Mouse (Mus musculus): Measurements from ENCODE around the gene C1qtnf4. TPM values are rescaled to one million over a fixed set of nuclear protein-coding genes. Genes with fewer than 3 reads are reported as not detected.
A peak's percentile ranks its signal among the peaks of the same experiment; 100 is the strongest.

The C1qtnf4 gene
- polyA plus RNA-seq, 1 experiment, result not detected

DNA sequence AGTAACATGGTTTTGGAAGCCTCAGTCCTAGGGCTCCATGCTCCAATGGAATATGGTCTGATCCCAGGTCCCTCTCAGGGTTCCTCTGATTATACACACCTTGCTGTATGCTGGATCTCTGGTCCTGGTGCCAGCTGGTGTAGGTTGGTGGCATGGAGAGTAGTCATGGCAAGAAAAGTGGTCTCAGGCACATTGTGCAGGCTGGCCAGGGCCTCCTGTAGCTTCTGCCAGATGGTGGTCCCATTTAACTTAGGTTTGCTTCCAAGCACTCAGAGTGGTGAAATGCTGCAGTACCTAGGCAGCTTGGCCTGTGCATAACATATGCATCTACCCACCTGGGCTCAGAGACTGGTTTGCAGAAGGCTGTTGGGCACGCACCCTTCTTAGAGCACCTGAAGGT lies 35.3 kb upstream of the C1qtnf4 start:
- Histone ChIP-seq H3K27ac (ENCODE audit: insufficient read depth, low read depth, low read length) (no peak overlapping the region), H3K4me1 (ENCODE audit: control insufficient read depth, insufficient read depth, low read length) (peaks cover 11% of the 10 kb centered on the region), H3K4me3 (ENCODE audit: insufficient read depth, low read length) (no peak overlapping the region)
- TF ChIP-seq POLR2A (IDR thresholded peaks at IDR 0.05; ENCODE audit: borderline replicate concordance, low read depth, low read length) (no peak), CTCF (IDR thresholded peaks at IDR 0.05; ENCODE audit: low read depth, low read length) (no peak)

DNA sequence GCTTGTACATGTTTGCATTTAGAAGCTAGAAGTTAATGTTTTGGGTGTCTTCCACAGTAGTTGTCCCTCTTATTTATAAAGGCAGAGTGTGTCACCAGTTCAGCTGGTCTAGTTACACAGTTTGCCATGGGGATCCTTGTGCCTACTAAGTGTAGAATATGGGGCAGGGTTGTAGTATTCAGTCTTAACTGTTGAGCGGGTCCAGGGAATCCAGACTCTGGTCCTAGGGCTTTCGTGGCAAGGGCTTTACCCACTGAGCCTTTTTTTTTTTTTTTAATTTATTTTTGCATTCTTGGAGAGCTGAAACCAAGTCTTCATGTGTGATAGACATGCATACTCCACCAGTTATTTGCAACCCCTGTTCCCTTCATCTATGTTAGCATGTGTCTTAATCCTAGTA lies 24.2 kb upstream of the C1qtnf4 start:
- no peak for TF ChIP-seq CTCF (IDR thresholded peaks at IDR 0.05; ENCODE audit: low read depth, low read length)
- no peak for TF ChIP-seq POLR2A (IDR thresholded peaks at IDR 0.05; ENCODE audit: borderline replicate concordance, low read depth, low read length)
- no peak overlapping the region for H3K4me3 ChIP-seq (ENCODE audit: insufficient read depth, low read length)
- H3K4me1 ChIP-seq (ENCODE audit: control insufficient read depth, insufficient read depth, low read length), result no peaks in the 10 kb centered on the region
- no peak overlapping the region for H3K27ac ChIP-seq (ENCODE audit: insufficient read depth, low read depth, low read length)

DNA sequence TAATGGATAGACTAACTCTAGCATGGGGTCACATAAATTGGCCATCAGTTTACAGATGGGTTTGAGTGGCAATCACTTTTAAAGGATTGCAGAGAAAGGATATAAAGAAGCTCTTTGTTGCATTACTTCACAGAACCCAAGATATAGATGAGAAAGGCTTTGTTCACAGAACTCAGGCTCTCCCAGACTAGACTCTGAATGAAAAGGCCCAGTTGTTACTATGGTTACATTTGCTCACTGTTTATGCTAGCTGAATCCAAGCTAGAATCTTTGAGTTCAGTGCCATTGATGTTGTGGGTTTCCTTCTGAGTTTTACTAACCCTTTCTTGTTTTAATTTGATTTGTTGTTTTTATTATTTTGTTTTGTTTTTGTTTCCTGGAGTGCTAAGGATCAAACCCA lies 21.5 kb upstream of the C1qtnf4 start:
- no peaks in the 10 kb centered on the region for H3K4me1 ChIP-seq (ENCODE audit: control insufficient read depth, insufficient read depth, low read length)
- TF ChIP-seq POLR2A (IDR thresholded peaks at IDR 0.05; ENCODE audit: borderline replicate concordance, low read depth, low read length) (no peak), CTCF (IDR thresholded peaks at IDR 0.05; ENCODE audit: low read depth, low read length) (no peak)
- no peak overlapping the region for H3K27ac ChIP-seq (ENCODE audit: insufficient read depth, low read depth, low read length)
- H3K4me3 ChIP-seq (ENCODE audit: insufficient read depth, low read length), result no peak overlapping the region

DNA sequence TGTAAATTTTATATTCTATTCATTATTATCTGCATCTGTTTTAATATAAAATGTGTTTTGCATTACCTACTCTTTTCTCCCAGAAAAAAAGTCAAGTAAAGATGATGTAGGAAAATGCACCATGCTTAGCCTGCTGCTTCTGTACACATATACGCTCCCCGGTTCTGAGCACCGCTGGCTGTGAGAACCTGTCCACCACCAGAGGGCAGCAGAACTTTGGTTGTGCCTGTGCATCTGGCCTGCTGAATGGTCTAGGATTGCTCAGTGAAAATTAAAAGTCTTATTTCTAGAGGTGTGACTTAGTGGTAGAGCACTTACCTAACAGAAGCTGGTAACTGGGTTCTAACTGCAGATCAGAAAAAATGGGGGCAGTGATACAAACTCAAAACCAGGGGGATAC lies 19.1 kb upstream of the C1qtnf4 start:
- Histone ChIP-seq H3K4me1 (ENCODE audit: control insufficient read depth, insufficient read depth, low read length) (no peaks in the 10 kb centered on the region), H3K27ac (ENCODE audit: insufficient read depth, low read depth, low read length) (no peak overlapping the region), H3K4me3 (ENCODE audit: insufficient read depth, low read length) (no peak overlapping the region)
- TF ChIP-seq CTCF (IDR thresholded peaks at IDR 0.05; ENCODE audit: low read depth, low read length) (peak; percentile 71), POLR2A (IDR thresholded peaks at IDR 0.05; ENCODE audit: borderline replicate concordance, low read depth, low read length) (no peak)

DNA sequence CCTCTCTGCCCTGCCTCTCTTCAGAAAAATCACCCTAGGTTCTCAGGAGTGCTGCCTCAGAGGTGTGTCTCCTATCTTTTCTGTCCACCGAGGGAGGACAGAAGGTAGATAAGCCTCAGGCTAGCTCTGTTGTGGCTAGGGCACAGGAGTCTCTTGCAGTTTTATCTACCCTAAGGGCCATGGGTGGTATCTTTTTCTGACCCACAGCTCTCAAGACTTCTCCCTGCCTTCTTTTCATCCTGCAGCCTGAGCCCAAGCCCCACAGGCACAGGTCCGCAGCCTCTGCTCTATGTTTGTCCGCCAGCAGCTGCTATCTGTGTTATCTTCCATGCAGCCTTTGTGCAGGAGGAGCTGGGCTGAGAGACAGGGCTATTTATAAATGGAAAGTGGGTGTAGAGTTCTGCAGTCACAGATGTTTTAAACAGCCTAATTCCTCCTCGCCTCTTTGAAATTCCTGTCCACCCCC lies 15.5 kb upstream of the C1qtnf4 start:
- H3K4me1 ChIP-seq (ENCODE audit: control insufficient read depth, insufficient read depth, low read length), result no peaks in the 10 kb centered on the region
- TF ChIP-seq CTCF (IDR thresholded peaks at IDR 0.05; ENCODE audit: low read depth, low read length) (no peak), POLR2A (IDR thresholded peaks at IDR 0.05; ENCODE audit: borderline replicate concordance, low read depth, low read length) (no peak)
- no peak overlapping the region for H3K4me3 ChIP-seq (ENCODE audit: insufficient read depth, low read length)

DNA sequence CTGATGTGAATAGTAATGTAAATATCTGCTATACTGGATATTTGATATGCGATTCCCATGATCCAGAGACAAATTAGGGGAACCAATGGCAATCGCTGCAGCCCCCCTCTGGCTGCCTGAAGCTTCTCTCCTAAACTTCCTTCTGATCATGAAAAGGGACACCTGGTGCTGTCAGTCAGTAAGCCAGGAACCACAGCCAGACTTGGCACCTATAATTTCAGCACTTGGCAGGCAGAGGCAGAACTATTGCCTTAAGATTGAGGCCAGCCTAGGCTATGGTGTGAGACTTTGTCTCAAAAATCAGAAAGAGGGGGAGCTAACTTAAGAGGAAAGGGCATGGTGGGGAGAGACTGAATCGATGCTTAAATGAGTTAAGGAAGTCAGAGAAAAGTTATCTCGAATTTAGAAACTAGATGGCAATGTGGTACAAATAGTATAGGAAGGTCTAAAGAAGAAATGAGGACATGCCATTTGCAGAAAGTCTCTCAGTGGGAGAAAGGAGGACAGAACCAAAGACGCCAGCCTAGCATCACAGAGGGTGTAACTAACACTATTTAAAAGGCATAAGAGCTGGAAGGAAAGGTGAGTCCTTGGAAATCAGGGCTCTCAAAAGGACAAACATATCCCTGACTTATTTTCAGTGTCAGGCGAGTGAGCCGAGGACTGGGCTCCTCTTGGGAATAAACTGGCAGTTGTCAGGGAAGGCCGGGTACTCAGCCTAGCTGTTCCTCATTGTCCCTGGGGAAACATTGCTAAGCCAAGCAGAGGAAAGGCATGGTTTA lies 14.3 kb upstream of the C1qtnf4 start:
- TF ChIP-seq POLR2A (IDR thresholded peaks at IDR 0.05; ENCODE audit: borderline replicate concordance, low read depth, low read length), result no peak
- TF ChIP-seq CTCF (IDR thresholded peaks at IDR 0.05; ENCODE audit: low read depth, low read length), result no peak
- Histone ChIP-seq H3K4me1 (ENCODE audit: control insufficient read depth, insufficient read depth, low read length) (no peaks in the 10 kb centered on the region), H3K27ac (ENCODE audit: insufficient read depth, low read depth, low read length) (no peak overlapping the region), H3K4me3 (ENCODE audit: insufficient read depth, low read length) (no peak overlapping the region)

More for the DNA sequence above, 15.5 kb upstream of the C1qtnf4 start:
- no peak overlapping the region for H3K27ac ChIP-seq (ENCODE audit: insufficient read depth, low read depth, low read length)

DNA sequence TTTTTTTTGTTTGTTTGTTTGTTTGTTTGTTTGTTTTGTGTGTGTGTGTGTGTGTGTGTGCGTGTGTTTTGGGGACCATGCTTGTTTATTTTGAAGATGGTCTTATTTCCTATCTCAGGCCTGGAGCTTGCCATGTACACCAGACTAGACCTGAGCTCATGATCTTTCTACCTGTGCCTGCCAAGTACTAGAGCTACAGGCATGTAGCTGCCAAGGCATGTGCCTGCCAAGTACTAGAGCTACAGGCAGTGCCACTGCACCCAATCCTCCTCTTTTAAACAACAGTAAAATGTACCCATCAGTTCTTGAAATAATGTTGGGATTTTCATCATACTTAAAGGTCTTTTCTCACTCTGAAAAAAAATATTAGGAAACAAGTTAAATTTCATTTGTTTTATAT lies 11.6 kb upstream of the C1qtnf4 start:
- TF ChIP-seq CTCF (IDR thresholded peaks at IDR 0.05; ENCODE audit: low read depth, low read length), result no peak
- no peak for TF ChIP-seq POLR2A (IDR thresholded peaks at IDR 0.05; ENCODE audit: borderline replicate concordance, low read depth, low read length)
- Histone ChIP-seq H3K4me3 (ENCODE audit: insufficient read depth, low read length) (no peak overlapping the region), H3K4me1 (ENCODE audit: control insufficient read depth, insufficient read depth, low read length) (no peaks in the 10 kb centered on the region), H3K27ac (ENCODE audit: insufficient read depth, low read depth, low read length) (no peak overlapping the region)

DNA sequence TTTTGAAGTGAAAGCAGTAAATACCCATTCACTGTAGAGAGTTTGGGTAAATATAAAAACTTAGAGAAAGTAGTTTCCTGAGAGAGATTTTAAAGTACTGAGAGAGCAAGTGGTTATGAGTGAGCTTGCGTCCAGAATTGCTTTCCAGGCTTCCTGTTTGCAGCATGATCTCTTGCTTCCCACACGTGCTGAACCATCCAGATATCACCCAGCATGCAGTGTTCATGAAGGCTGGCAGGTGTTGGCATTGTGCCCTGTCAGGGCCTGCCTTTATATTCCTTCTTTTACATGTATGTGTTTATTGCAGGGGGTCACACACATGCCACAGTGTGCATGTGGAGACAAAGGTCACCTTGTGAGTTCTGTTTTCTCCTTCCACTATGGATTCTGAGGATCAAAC lies 10.4 kb upstream of the C1qtnf4 start:
- TF ChIP-seq CTCF (IDR thresholded peaks at IDR 0.05; ENCODE audit: low read depth, low read length) (no peak), POLR2A (IDR thresholded peaks at IDR 0.05; ENCODE audit: borderline replicate concordance, low read depth, low read length) (no peak)
- Histone ChIP-seq H3K4me1 (ENCODE audit: control insufficient read depth, insufficient read depth, low read length) (no peaks in the 10 kb centered on the region), H3K4me3 (ENCODE audit: insufficient read depth, low read length) (no peak overlapping the region)

DNA sequence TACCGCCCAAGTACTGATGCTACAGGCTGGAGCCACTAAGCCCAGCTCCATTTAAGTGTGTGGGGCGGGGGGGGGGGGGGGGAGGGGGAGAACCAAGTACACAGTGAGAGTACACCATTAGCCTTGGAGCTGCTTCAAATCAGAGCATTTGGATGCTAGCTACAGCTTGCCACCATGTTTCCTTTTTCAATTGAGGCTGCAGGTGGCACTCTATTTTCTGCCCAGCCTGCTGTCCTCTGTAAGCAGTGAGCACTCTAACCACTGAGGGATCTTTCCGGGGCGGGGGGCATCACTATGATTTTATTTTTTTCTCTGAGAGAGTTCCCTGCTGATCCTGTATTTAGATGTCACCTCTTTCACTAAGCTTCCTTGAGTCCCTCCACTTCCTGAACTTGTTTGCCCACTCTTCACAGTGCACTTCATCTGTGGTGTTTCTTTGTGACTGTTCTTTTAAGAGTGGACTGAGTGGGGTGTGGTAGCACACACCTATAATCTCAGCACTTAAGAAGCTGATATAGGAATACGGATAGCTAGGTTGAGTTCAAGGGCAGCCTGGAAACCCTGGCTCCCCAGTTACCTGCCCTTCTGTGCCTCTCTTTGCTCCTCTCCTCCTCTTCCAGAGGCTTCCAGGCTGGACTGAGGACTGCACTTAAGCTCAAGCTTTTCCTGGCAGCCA lies 7.9 kb upstream of the C1qtnf4 start:
- no peak overlapping the region for H3K4me3 ChIP-seq (ENCODE audit: insufficient read depth, low read length)
- TF ChIP-seq POLR2A (IDR thresholded peaks at IDR 0.05; ENCODE audit: borderline replicate concordance, low read depth, low read length) (no peak), CTCF (IDR thresholded peaks at IDR 0.05; ENCODE audit: low read depth, low read length) (no peak)
- H3K4me1 ChIP-seq (ENCODE audit: control insufficient read depth, insufficient read depth, low read length), result no peaks in the 10 kb centered on the region
- H3K27ac ChIP-seq (ENCODE audit: insufficient read depth, low read depth, low read length), result no peak overlapping the region

More for the DNA sequence above, 10.4 kb upstream of the C1qtnf4 start:
- H3K27ac ChIP-seq (ENCODE audit: insufficient read depth, low read depth, low read length), result no peak overlapping the region

DNA sequence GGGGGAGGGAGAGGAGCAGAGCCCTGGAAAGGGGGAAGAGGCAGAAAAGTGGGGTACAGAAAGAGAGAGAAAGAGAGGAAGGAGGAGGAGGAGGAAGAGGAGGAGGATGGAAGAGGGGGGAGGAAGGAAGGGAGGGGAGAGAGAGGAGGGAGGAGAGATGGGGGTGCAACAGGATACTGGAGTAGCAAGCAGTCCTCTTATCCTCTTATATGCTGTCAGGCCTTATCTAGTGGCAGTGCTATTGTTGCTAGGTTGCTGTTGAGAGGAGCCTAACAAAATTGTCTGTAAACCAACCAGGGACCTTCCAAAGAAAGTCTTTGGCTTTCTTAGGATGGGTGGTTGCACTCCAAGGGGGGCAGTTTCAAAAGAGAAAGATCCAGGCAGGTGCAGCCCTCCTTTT lies 6.2 kb upstream of the C1qtnf4 start:
- TF ChIP-seq CTCF (IDR thresholded peaks at IDR 0.05; ENCODE audit: low read depth, low read length) (no peak), POLR2A (IDR thresholded peaks at IDR 0.05; ENCODE audit: borderline replicate concordance, low read depth, low read length) (no peak)
- Histone ChIP-seq H3K4me1 (ENCODE audit: control insufficient read depth, insufficient read depth, low read length) (no peaks in the 10 kb centered on the region), H3K4me3 (ENCODE audit: insufficient read depth, low read length) (no peak overlapping the region), H3K27ac (ENCODE audit: insufficient read depth, low read depth, low read length) (no peak overlapping the region)

Data from bone marrow macrophage, adult 2 months (primary cell).